Mouse (Mus musculus) layer of hippocampus, adult 18-20 months (tissue): ENCODE data around the gene Scgb1b12. TPM values are rescaled to one million over a fixed set of nuclear protein-coding genes. Genes with fewer than 3 reads are reported as not detected.
"Not testable (repeated sequence)": the region's sequence is repeated elsewhere in the genome, so short reads cannot be mapped to it uniquely, and the experiment has no call there.

Experiments used
- DNase-seq, 2 experiments: peaks; one replicate each; pipeline ENCODE4 v3.0.0; 2022; ENCODE audit warnings: low spot score in 2 of 2
- long read RNA-seq: library from polyadenylated mRNA; stranded (forward); transcript quantifications from one replicate; pipeline ENCODE4 v2.0.0, GENCODE M21; 2021
- total RNA-seq, 2 experiments: library from RNA; stranded (reverse); gene quantifications; 2 replicates each; pipeline ENCODE4 v1.2.3; 2021

The Scgb1b12 gene
- not detected for total RNA-seq
- long read RNA-seq: 0 reads

DNA sequence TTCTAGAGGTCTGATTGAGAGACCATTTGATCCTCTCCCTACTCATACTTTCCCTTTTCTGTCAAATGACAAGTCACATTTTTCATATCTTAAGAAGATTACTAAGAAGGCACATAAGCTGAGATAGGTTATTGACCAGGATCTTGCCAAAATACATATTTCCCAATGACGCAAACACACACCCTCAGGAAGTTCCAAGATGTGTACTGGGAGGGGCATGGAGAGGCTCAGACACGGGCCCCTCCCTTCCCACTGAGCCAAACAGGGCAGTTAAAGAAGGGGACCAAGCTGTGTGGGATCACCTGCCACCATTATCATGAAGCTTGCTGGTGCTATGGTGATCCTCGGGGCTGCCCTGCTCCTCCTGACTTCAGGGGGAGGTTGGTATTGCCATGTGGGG lies at the start of gene Scgb1b12:
Gene Scgb1b12, plus strand, starts transcription at position 301 of the 400 bp plus-strand sequence.
- DNase-seq: not testable (repeated sequence)

- not testable (repeated sequence) for DNase-seq
Measured at GRCm38 (mm10) chr7:32327145-32327544, 6.8 kb upstream of the Scgb1b12 start, which contains the start of gene Scgb2b12. Gene Scgb2b12, minus strand, starts transcription at chr7:32327245.

Other genes starting within 250 kb of the Scgb1b12 start
- gene Scgb1b10, start 233.3 kb upstream of the Scgb1b12 start, total RNA-seq: not detected
- not detected for gene Scgb2b11, start 123.0 kb upstream of the Scgb1b12 start, total RNA-seq
- not detected for gene Scgb1b11, start 111.3 kb upstream of the Scgb1b12 start, total RNA-seq
- not detected for gene Scgb2b12, start 6.9 kb upstream of the Scgb1b12 start, total RNA-seq
- gene Scgb1b29, start 107.4 kb downstream of the Scgb1b12 start, total RNA-seq: not detected